Mouse (Mus musculus) lung, embryonic 14.5 days (tissue): Measurements from ENCODE around the gene Olfr800. TPM values are rescaled to one million over a fixed set of nuclear protein-coding genes. Genes with fewer than 3 reads are reported as not detected.

Source experiments
- ATAC-seq: fragments of 200-750 bp; cut with Nextera tagmentation; 2 replicates; pipeline ENCODE4 v1.8.0; 2017; ENCODE audit warnings: mild to moderate bottlenecking, moderate TSS enrichment, moderate library complexity; ENCODE audit not compliant: insufficient read depth
- DNase-seq: peaks from one replicate; pipeline ENCODE4 v3.0.0-alpha.2; 2015
- H3K27ac ChIP-seq: fragments of 300-500 bp; sonication (generic); 2 replicates; pipeline ENCODE4 v1.5.1; 2014; ENCODE audit warnings: low read depth, mild to moderate bottlenecking, moderate library complexity
- H3K27me3 ChIP-seq: fragments of 300-500 bp; sonication (generic); 2 replicates; pipeline ENCODE4 v1.6.1; 2014; ENCODE audit warnings: low read length, control low read depth; ENCODE audit not compliant: insufficient read depth
- H3K36me3 ChIP-seq: fragments of 300-500 bp; sonication (generic); 2 replicates; pipeline ENCODE4 v1.6.1; 2014; ENCODE audit warnings: control low read depth; ENCODE audit not compliant: insufficient read depth
- H3K4me1 ChIP-seq: fragments of 300-500 bp; sonication (generic); 2 replicates; pipeline ENCODE4 v1.6.1; 2014; ENCODE audit warnings: antibody characterized with exemption, control low read depth; ENCODE audit not compliant: insufficient read depth
- H3K4me2 ChIP-seq: fragments of 300-500 bp; sonication (generic); 2 replicates; pipeline ENCODE4 v1.6.1; 2014; ENCODE audit warnings: mild to moderate bottlenecking
- H3K4me3 ChIP-seq: fragments of 300-500 bp; sonication (generic); 2 replicates; pipeline ENCODE4 v1.5.1; 2014; ENCODE audit warnings: low read depth, low read length
- H3K9ac ChIP-seq: fragments of 300-500 bp; sonication (generic); 2 replicates; pipeline ENCODE4 v1.6.1; 2014
- H3K9me3 ChIP-seq: fragments of 300-500 bp; sonication (generic); 2 replicates; pipeline ENCODE4 v1.6.1; 2016; ENCODE audit warnings: low read depth, low read length, control low read depth
- CTCF ChIP-seq: IDR thresholded peaks from 2 replicates; pipeline ENCODE4 v1.5.1; 2016; ENCODE audit warnings: antibody characterized with exemption, low read depth
- WGBS: fragments of 180-500 bp; shearing (Covaris S2); extraction: QIAGEN DNeasy Blood & Tissue Kit; methylation state at CpG from one replicate; pipeline ENCODE4 v1.1.7; 2014; 5-methylcytosine and 5-hydroxymethylcytosine counted together
- polyA plus RNA-seq: library from polyadenylated mRNA; unstranded; fragments of >200 nt; fragmentation: Nextera tagmentation; extraction: Ambion mirVana; gene quantifications from 2 replicates; pipeline ENCODE4 v1.2.1, GENCODE M21; 2014

Olfr800 gene
- not detected in 2 replicates for polyA plus RNA-seq

DNA sequence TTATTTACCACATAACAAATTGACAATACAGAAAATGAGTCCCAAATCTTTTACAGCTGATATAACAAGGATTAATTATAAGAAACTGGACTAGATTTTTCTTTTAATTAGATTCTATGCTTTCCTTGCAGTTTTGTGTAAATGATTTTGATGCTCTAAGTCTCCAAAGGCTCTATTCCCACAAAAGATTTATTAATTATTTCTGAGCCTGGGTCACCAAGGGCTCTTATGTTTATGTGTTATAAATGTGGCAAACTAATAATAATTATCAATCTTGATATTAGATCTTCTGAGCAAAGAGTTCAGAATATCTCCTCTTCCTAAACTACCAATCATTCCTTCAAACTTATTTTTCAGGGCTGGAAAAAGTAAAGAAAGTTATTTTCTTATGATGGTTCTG lies at the start of gene Olfr800:
Olfr800 (plus strand) TSS at position 301 of the 400 bp plus-strand sequence.
- Histone ChIP-seq H3K4me2 (no peak within 1 kb of the TSS), H3K27ac (no peak within 1 kb of the TSS), H3K9ac (no peak within 1 kb of the TSS), H3K4me3 (no peak within 1 kb of the TSS), H3K27me3 (no peaks in the 10 kb centered on the region), H3K36me3 (no peaks in the 10 kb centered on the region), H3K9me3 (no peaks in the 10 kb centered on the region), H3K4me1 (no peaks in the 10 kb centered on the region)
- DNase-seq (no peak), ATAC-seq (no peak)
- TF ChIP-seq CTCF = no peak

DNA sequence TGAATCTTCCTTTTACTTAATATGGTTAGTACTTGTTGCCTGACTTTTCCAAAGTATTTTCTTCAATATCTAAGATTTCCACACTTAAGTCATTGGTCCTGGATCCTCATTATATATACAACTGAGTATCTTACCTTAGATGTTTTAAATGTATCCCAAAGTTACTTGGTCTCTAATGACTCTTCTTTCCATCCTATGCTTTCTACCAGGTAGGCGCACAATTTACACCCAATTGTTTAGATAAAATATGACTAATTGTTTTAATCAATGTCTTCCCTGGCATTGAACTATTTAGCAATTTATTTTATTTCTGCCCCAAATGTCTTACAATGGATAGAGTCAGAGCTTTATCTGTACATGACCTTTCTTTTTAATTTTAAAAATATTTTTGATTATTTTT lies 45.0 kb upstream of the Olfr800 start, which contains the start of gene Olfr796:
Olfr796 (minus strand) TSS at position 101 of the 400 bp plus-strand sequence.
- ATAC-seq = no peak
- TF ChIP-seq CTCF = no peak

DNA sequence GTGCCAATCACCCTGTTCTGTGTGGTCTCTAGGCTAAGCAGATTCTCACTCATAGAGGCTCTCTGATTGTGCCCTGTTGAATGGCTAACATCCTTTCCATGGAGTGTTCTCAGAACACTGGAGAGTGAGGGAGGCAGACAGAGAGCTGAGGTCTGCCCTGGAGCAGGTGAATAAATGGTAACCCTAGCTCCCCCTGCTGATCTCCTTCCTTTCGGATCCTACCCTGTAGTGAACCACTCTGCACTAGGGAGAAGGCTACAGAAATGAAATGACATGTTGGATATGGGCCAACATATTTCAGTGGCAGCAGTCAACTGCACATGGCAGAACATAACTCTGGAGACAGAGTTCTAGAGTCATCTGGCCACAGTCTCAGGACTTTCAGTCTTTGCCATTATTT lies 35.8 kb upstream of the Olfr800 start:
- 11% methylated on average over 1 of the region's 1 CpGs for WGBS

More for the DNA sequence above, 45.0 kb upstream of the Olfr800 start, which contains the start of gene Olfr796:
- Histone ChIP-seq H3K9ac (no peak within 1 kb of the TSS), H3K4me3 (no peak within 1 kb of the TSS), H3K9me3 (no peaks in the 10 kb centered on the region), H3K36me3 (no peaks in the 10 kb centered on the region), H3K27me3 (no peaks in the 10 kb centered on the region), H3K4me1 (no peaks in the 10 kb centered on the region), H3K27ac (no peak within 1 kb of the TSS), H3K4me2 (no peak within 1 kb of the TSS)
- DNase-seq = no peak
- WGBS = 93% methylated on average over 1 of the region's 1 CpGs

DNA sequence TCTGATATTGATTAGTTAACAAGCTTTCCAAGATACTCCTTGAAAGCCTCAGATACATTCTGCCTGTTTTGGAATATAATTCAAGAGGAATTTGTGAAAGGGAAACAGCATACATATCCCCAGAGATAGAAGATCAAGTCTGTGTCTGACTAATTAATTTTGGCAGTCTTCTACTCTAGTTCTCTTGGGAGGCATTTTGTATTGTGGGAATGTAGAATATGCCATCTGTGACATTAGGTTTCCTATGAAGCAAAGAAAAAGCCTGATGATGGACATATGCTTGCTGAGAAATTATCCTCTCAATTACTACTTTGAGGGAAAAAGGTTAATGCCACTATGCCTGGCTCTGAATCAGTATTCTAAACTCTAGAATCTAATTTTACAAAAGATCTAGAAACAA lies 34.2 kb upstream of the Olfr800 start:
- Histone ChIP-seq H3K9ac (no peak overlapping the region), H3K4me2 (no peak overlapping the region), H3K27ac (no peak overlapping the region), H3K9me3 (no peaks in the 10 kb centered on the region), H3K4me1 (no peaks in the 10 kb centered on the region), H3K27me3 (no peaks in the 10 kb centered on the region), H3K4me3 (no peak overlapping the region), H3K36me3 (no peaks in the 10 kb centered on the region)
- DNase-seq (no peak), ATAC-seq (no peak)
- no peak for TF ChIP-seq CTCF

More for the DNA sequence above, 35.8 kb upstream of the Olfr800 start:
- DNase-seq = peak; percentile 2
- no peaks in the 10 kb centered on the region for H3K36me3 ChIP-seq
- no peak overlapping the region for H3K4me2 ChIP-seq
- no peaks in the 10 kb centered on the region for H3K27me3 ChIP-seq
- H3K9ac ChIP-seq = no peak overlapping the region
- no peak overlapping the region for H3K27ac ChIP-seq
- H3K9me3 ChIP-seq = no peaks in the 10 kb centered on the region
- H3K4me1 ChIP-seq = no peaks in the 10 kb centered on the region
- ATAC-seq = no peak; the same call in 1 of the 2 replicates
- H3K4me3 ChIP-seq = no peak overlapping the region
- TF ChIP-seq CTCF = no peak

DNA sequence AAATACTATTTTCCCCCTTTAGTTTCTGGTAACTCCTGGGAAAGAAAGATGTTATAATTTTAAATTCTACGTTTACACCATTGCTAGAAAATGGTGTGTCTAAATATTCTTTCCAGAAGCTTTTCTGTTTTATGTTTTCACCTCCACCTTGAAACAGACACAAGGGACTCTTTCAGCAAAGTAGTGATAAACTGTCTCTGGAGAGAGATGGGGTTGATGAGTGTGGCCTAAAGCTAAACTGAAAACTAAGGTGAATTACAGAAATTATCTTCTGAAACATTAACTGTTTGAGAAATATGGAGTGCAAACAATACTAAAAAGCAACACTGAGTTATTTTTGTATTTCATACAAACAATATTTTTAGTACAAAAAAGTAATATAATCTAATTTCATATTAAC lies 29.7 kb upstream of the Olfr800 start, which contains the start of gene Olfr798:
Olfr798 (minus strand) TSS at position 101 of the 400 bp plus-strand sequence.
- Histone ChIP-seq H3K36me3 (no peaks in the 10 kb centered on the region), H3K4me1 (no peaks in the 10 kb centered on the region), H3K27me3 (no peaks in the 10 kb centered on the region), H3K4me2 (no peak within 1 kb of the TSS), H3K9me3 (no peaks in the 10 kb centered on the region), H3K9ac (no peak within 1 kb of the TSS), H3K4me3 (no peak within 1 kb of the TSS), H3K27ac (no peak within 1 kb of the TSS)
- DNase-seq (no peak), ATAC-seq (no peak)
- 83% methylated on average over 1 of the region's 1 CpGs for WGBS
- TF ChIP-seq CTCF = no peak

DNA sequence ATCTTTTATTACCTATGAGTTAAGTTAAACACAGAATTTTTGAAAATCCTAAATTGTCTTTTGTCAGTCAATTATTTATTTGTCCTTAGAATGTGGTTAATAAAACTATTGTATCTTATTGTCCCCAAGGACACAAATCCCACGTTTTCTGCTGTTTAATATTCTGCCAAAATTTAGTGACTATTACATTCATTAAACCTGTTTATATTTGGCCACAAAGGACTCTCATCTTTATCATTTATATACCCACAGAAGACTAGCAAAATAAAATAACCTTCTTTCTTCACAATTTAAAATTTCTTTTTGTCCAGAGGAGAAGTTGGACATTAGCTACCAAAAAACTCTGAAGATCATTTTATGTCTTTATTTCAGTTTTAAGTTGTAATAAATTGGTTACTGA lies 20.3 kb upstream of the Olfr800 start, which contains the start of gene Olfr799:
Olfr799 (plus strand) TSS at position 301 of the 400 bp plus-strand sequence.
- WGBS = 14% methylated on average over 1 of the region's 1 CpGs
- H3K4me1 ChIP-seq = no peaks in the 10 kb centered on the region
- no peak within 1 kb of the TSS for H3K27ac ChIP-seq
- no peak within 1 kb of the TSS for H3K4me2 ChIP-seq
- no peaks in the 10 kb centered on the region for H3K9me3 ChIP-seq
- no peak for TF ChIP-seq CTCF
- no peak within 1 kb of the TSS for H3K4me3 ChIP-seq
- ATAC-seq (no peak), DNase-seq (no peak)
- H3K36me3 ChIP-seq = no peaks in the 10 kb centered on the region
- H3K9ac ChIP-seq = no peak within 1 kb of the TSS
- H3K27me3 ChIP-seq = no peaks in the 10 kb centered on the region

DNA sequence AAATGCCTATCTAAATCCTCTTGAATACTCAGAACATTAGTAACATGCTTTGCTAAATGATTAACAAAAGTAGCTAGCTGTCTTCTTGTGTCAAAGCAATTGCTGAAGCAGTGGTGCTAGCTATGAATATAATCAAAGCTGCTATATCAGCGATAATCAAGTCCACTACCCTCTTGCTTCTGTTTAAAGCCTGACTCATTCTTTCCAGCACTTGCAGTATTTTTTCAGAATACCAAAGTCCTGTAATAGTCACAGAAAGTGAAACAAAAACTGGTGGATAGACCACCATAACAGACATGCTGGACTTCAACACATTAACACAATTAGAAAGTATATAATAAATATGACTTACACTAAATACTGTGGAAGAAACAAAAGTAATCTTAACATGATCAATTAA lies 5.7 kb upstream of the Olfr800 start:
- ATAC-seq = no peak
- DNase-seq = no peak
- 75% methylated on average over 1 of the region's 1 CpGs for WGBS

More for the DNA sequence above, 5.7 kb upstream of the Olfr800 start:
- no peaks in the 10 kb centered on the region for H3K27me3 ChIP-seq
- H3K27ac ChIP-seq = no peak overlapping the region
- no peak overlapping the region for H3K4me3 ChIP-seq
- H3K36me3 ChIP-seq = no peaks in the 10 kb centered on the region
- no peaks in the 10 kb centered on the region for H3K4me1 ChIP-seq
- H3K4me2 ChIP-seq = no peak overlapping the region
- no peak for TF ChIP-seq CTCF
- H3K9ac ChIP-seq = no peak overlapping the region
- H3K9me3 ChIP-seq = no peaks in the 10 kb centered on the region
